Mouse (Mus musculus) gastrocnemius, postnatal 25 days (tissue): ENCODE measurements at regions not wholly inside any gene's neighbourhood (a gene's known extent, or its start where the extent isn't known, plus 50 kb on each side); places are given as distances from the start of the nearest gene placed in this dataset.

Source experiments
- DNase-seq: peaks from one replicate; pipeline ENCODE4 v3.0.0; 2022

GRCm38 (mm10) chr3:18667726-18668125, 719.5 kb downstream of the Cypt12 start:
- DNase-seq = no peak

- no peak for DNase-seq
Observed at GRCm38 (mm10) chr3:18668936-18669335, 720.7 kb downstream of the Cypt12 start.

GRCm38 (mm10) chr3:18670203-18670700, 722.0 kb downstream of the Cypt12 start:
- no peak for DNase-seq

- no peak for DNase-seq
Observed at GRCm38 (mm10) chr3:18671681-18672080, 723.5 kb downstream of the Cypt12 start.

- no peak for DNase-seq
Observed at GRCm38 (mm10) chr3:18683346-18684101, 735.3 kb downstream of the Cypt12 start.

- DNase-seq = no peak
Observed at GRCm38 (mm10) chr3:18695113-18695792, 747.0 kb downstream of the Cypt12 start.

GRCm38 (mm10) chr3:18696981-18697660, 748.9 kb downstream of the Cypt12 start:
- DNase-seq = no peak

- DNase-seq = no peak
Observed at GRCm38 (mm10) chr3:18698106-18698505, 749.9 kb downstream of the Cypt12 start.

GRCm38 (mm10) chr3:18705165-18705564, 757.0 kb downstream of the Cypt12 start:
- DNase-seq = no peak

GRCm38 (mm10) chr3:18705756-18706155, 757.5 kb downstream of the Cypt12 start:
- DNase-seq = no peak

- no peak for DNase-seq
Observed at GRCm38 (mm10) chr3:18706356-18706755, 758.1 kb downstream of the Cypt12 start.

- no peak for DNase-seq
Observed at GRCm38 (mm10) chr3:18707730-18708129, 759.5 kb downstream of the Cypt12 start.

GRCm38 (mm10) chr3:18711661-18712060, 763.5 kb downstream of the Cypt12 start:
- no peak for DNase-seq

GRCm38 (mm10) chr3:18713986-18714385, 765.8 kb downstream of the Cypt12 start:
- DNase-seq = no peak

GRCm38 (mm10) chr3:18714968-18715630, 766.9 kb downstream of the Cypt12 start:
- no peak for DNase-seq

- DNase-seq = no peak
Observed at GRCm38 (mm10) chr3:18715776-18716175, 767.6 kb downstream of the Cypt12 start.

GRCm38 (mm10) chr3:18725507-18725906, 777.3 kb downstream of the Cypt12 start:
- DNase-seq = no peak

- no peak for DNase-seq
Observed at GRCm38 (mm10) chr3:18731251-18731650, 783.0 kb downstream of the Cypt12 start.

- no peak for DNase-seq
Observed at GRCm38 (mm10) chr3:18731674-18732073, 783.5 kb downstream of the Cypt12 start.

GRCm38 (mm10) chr3:18733540-18733939, 785.3 kb downstream of the Cypt12 start:
- no peak for DNase-seq

GRCm38 (mm10) chr3:18738946-18739345, 790.7 kb downstream of the Cypt12 start:
- no peak for DNase-seq

- no peak for DNase-seq
Observed at GRCm38 (mm10) chr3:18740344-18740743, 792.1 kb downstream of the Cypt12 start.
